Mouse (Mus musculus): Measurements from ENCODE around the gene Foxd4.

DNA sequence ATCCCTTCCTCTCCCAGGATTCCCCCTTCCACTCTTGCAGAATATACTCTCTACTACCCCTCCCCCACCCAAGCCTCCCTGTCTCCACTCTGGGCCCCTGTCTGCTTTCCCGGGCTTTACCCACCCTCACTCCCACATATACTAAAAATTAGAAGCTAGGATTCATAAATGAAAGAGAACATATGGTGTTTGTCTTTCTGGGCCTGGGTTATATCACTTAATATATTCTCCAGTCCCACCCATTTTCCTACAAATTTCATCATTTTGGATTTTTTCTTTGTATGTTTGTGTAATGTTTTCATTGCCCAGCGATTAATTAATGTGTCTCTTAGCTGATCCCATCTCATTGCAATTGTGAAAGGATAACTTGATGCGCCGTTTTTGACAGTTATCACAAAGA, 19.8 kb downstream of the Foxd4 start:
- TF ChIP-seq USF1 (IDR thresholded peaks at IDR 0.05; ENCODE audit: low read depth, low read length) (no peak), CTCF (conservative IDR thresholded peaks at IDR 0.05 in 1 of 2, IDR thresholded peaks at IDR 0.05 in 1 of 2; ENCODE audit: low read depth in 2 of 2, low read length in 2 of 2) (no peak), NRF1 (IDR thresholded peaks at IDR 0.05; ENCODE audit: low read depth, low read length) (no peak), ZC3H11A (IDR thresholded peaks at IDR 0.05; ENCODE audit: low read depth, low read length) (no peak), CHD1 (IDR thresholded peaks at IDR 0.05; ENCODE audit: low read depth, low read length) (no peak)
